Mouse (Mus musculus) spleen, adult 18-20 months (tissue): ENCODE measurements around the gene Acot1.

Source experiments
- DNase-seq, 2 experiments: peaks; one replicate each; pipeline ENCODE4 v3.0.0; 2022; ENCODE audit warnings: mixed read lengths in 2 of 2

Gene Acot1

DNA sequence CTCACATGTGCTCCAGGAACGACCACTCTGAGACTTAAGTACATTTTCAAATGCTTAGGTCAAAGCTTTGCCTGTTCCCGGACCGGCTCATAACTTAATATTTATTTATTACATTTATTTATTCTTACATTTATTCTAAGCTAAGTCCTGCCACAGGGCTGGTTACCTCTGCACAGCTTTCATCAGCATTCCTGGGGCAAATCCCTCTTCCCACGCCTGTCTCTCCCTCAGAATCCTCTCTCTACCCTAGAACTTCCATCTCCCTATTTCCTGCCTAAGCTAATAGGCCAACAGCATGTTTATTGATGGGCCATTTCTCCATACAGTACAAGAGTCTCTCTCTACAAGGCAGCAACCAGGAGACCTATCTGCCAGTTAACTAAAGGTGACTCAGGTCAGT is 58.5 kb downstream of the Acot1 start:
- no peak for DNase-seq
